Mouse (Mus musculus) ES-Bruce4 (cell line): ENCODE measurements around the gene Sfxn5.

Experiments used
- CTCF ChIP-seq: IDR thresholded peaks from one replicate; pipeline ENCODE4 v1.8.1; 2011; ENCODE audit warnings: low read depth, low read length
- EP300 ChIP-seq: IDR thresholded peaks from 2 replicates; pipeline ENCODE4 v1.6.1; 2011; ENCODE audit warnings: low read depth, low read length; ENCODE audit not compliant: insufficient read depth

DNA sequence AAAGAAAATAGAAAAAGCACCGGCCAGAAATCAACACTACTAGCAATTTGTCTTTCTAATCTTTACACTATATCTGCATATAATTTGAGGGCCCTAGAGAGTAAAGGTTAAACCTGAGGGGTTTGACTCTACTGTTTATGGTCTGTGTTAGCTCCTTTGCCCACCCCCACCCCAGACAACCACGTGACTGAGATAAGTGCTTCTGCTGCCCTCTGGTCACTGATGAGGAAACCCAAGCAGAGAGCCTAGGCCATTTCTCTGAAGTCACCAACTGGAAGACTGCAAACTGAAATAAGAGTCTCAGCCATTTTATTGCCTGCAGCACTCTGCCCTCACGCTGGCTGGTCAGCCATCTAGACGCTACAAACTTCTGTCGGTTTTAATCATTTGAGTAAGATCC is 44.7 kb upstream of the Sfxn5 start:
- TF ChIP-seq EP300 (no peak), CTCF (no peak)
